Mouse (Mus musculus) CH12.LX (cell line): ENCODE data around the gene Cwc27. TPM values are rescaled to one million over a fixed set of nuclear protein-coding genes. Genes with fewer than 3 reads are reported as not detected.

Experiments
- DNase-seq: peaks from one replicate; pipeline ENCODE4 v3.0.0-alpha.2; 2013; ENCODE audit errors: extremely low read depth
- H3K27ac ChIP-seq: 2 replicates; pipeline ENCODE4 v1.5.1; 2012; ENCODE audit warnings: low read depth, mild to moderate bottlenecking, control low read depth, moderate library complexity; ENCODE audit not compliant: insufficient read depth
- H3K27me3 ChIP-seq: replicated peaks from 2 replicates; pipeline ENCODE3; 2012; ENCODE audit warnings: inconsistent platforms
- H3K36me3 ChIP-seq, 2 experiments: replicated peaks in 1 of 2; 2 replicates each; pipeline versions ENCODE3 to v1.6.1; 2012; ENCODE audit warnings: inconsistent platforms in 1 of 2, low read length in 1 of 2, mild to moderate bottlenecking in 1 of 2, mixed read lengths in 1 of 2, moderate library complexity in 1 of 2; ENCODE audit not compliant: control insufficient read depth in 1 of 2, insufficient read depth in 1 of 2
- H3K4me1 ChIP-seq, 2 experiments: 2 replicates each; pipeline ENCODE4 v1.6.1; 2012; ENCODE audit warnings: inconsistent platforms in 1 of 2, moderate library complexity in 1 of 2; ENCODE audit not compliant: insufficient read depth in 2 of 2, control insufficient read depth in 1 of 2
- H3K4me2 ChIP-seq: 2 replicates; pipeline ENCODE4 v1.6.1; 2012; ENCODE audit warnings: low read depth, mild to moderate bottlenecking, control low read depth; ENCODE audit not compliant: poor library complexity, insufficient read depth, severe bottlenecking
- H3K4me3 ChIP-seq, 3 experiments: fragments of 150-350 bp in 1 of 3; sonication (generic) in 1 of 3; replicated peaks in 1 of 3; 2 replicates each; pipeline versions ENCODE3 to v1.5.1; 2011 to 2012; ENCODE audit warnings: low read depth in 2 of 3, low read length in 2 of 3, mild to moderate bottlenecking in 2 of 3, moderate library complexity in 2 of 3, control low read depth in 1 of 3, improper control_type of control experiment in 1 of 3, inconsistent platforms in 1 of 3, mixed read lengths in 1 of 3; ENCODE audit not compliant: poor library complexity in 1 of 3
- H3K79me2 ChIP-seq: replicated peaks from 2 replicates; pipeline ENCODE4 v1.6.1; 2012; ENCODE audit warnings: mild to moderate bottlenecking, moderate library complexity; ENCODE audit not compliant: control insufficient read depth, poor library complexity, insufficient read depth, severe bottlenecking; ENCODE audit errors: extremely low read depth
- H3K9ac ChIP-seq: 2 replicates; pipeline ENCODE4 v1.6.1; 2012; ENCODE audit warnings: low read depth, mild to moderate bottlenecking, control low read depth, moderate library complexity; ENCODE audit not compliant: insufficient read depth
- H3K9me3 ChIP-seq: replicated peaks from 2 replicates; pipeline ENCODE3; 2012; ENCODE audit warnings: low read length, inconsistent platforms, mixed read lengths
- BHLHE40 ChIP-seq: IDR thresholded peaks from 2 replicates; pipeline ENCODE4 v1.6.1; 2011; ENCODE audit warnings: mild to moderate bottlenecking, low read depth, low read length, improper control_type of control experiment
- CHD1 ChIP-seq: IDR thresholded peaks from 2 replicates; pipeline ENCODE4 v1.6.1; 2012; ENCODE audit warnings: low read depth, low read length, improper control_type of control experiment, inconsistent platforms
- ELF1 ChIP-seq: IDR thresholded peaks from 2 replicates; pipeline ENCODE4 v1.6.1; 2014; ENCODE audit warnings: low read depth, mild to moderate bottlenecking, inconsistent platforms, low read length, improper control_type of control experiment
- EP300 ChIP-seq: IDR thresholded peaks from 2 replicates; pipeline ENCODE4 v1.6.1; 2011; ENCODE audit warnings: low read length, improper control_type of control experiment
- JUN ChIP-seq: IDR thresholded peaks from 2 replicates; pipeline ENCODE4 v1.6.1; 2011; ENCODE audit warnings: low read depth, mild to moderate bottlenecking, low read length, improper control_type of control experiment, moderate library complexity; ENCODE audit not compliant: insufficient read depth
- JUND ChIP-seq: conservative IDR thresholded peaks from 2 replicates; pipeline ENCODE4 v1.6.1; 2011; ENCODE audit warnings: low read depth, low read length, improper control_type of control experiment
- MAZ ChIP-seq: IDR thresholded peaks from 2 replicates; pipeline ENCODE4 v1.6.1; 2012; ENCODE audit warnings: low read depth, mild to moderate bottlenecking, inconsistent platforms, low read length, improper control_type of control experiment, moderate library complexity
- MEF2A ChIP-seq: IDR thresholded peaks from 2 replicates; pipeline ENCODE4 v1.6.1; 2014; ENCODE audit warnings: low read depth, mild to moderate bottlenecking, inconsistent platforms, low read length, improper control_type of control experiment, borderline replicate concordance
- MXI1 ChIP-seq: IDR thresholded peaks from 2 replicates; pipeline ENCODE4 v1.6.1; 2011; ENCODE audit warnings: mild to moderate bottlenecking, low read depth, low read length, improper control_type of control experiment
- MYC ChIP-seq: IDR thresholded peaks from 2 replicates; pipeline ENCODE4 v1.6.1; 2011; ENCODE audit warnings: low read depth, mild to moderate bottlenecking, improper control_type of control experiment, low read length
- NELFE ChIP-seq: IDR thresholded peaks from 2 replicates; pipeline ENCODE4 v1.6.1; 2011; ENCODE audit warnings: low read depth, low read length, improper control_type of control experiment
- NRF1 ChIP-seq: IDR thresholded peaks from 2 replicates; pipeline ENCODE4 v1.6.1; 2014; ENCODE audit warnings: low read depth, mild to moderate bottlenecking, inconsistent platforms, low read length, improper control_type of control experiment, moderate library complexity
- PAX5 ChIP-seq: IDR thresholded peaks from 2 replicates; pipeline ENCODE4 v1.6.1; 2012; ENCODE audit warnings: low read length, inconsistent platforms, mixed read lengths
- POLR2AphosphoS2 ChIP-seq: IDR thresholded peaks from 2 replicates; pipeline ENCODE4 v1.6.1; 2011; ENCODE audit warnings: low read depth, low read length, improper control_type of control experiment
- SMC3 ChIP-seq: IDR thresholded peaks from 2 replicates; pipeline ENCODE4 v1.6.1; 2011; ENCODE audit warnings: low read depth, low read length, improper control_type of control experiment
- UBTF ChIP-seq: IDR thresholded peaks from 2 replicates; pipeline ENCODE4 v1.6.1; 2012; ENCODE audit warnings: low read depth, mild to moderate bottlenecking, inconsistent platforms, low read length, improper control_type of control experiment, moderate library complexity
- USF1 ChIP-seq: IDR thresholded peaks from 2 replicates; pipeline ENCODE4 v1.6.1; 2014; ENCODE audit warnings: low read depth, mild to moderate bottlenecking, inconsistent platforms, low read length, improper control_type of control experiment
- dilution Hi-C: fragments of 300-500 bp; cut with MboI; formaldehyde crosslinking; loops from 2 replicates; pipeline ENCODE4 v1.14.3; 2020; ENCODE audit warnings: low sequenced_read_pairs; ENCODE audit not compliant: extremely low pct_unique_long_range_greater_than_20kb, extremely low pct_ligation_motif_present
- in situ Hi-C: fragments of 300-500 bp; cut with MboI; formaldehyde crosslinking; loops from 3 replicates; pipeline ENCODE4 v1.14.3; 2019; ENCODE audit warnings: low sequenced_read_pairs, low pct_ligation_motif_present, low pct_unique_long_range_greater_than_20kb, mixed read lengths
- polyA plus RNA-seq: library from polyadenylated mRNA; unstranded; fragments of >175 nt; gene quantifications from 2 replicates; pipeline ENCODE4 v1.2.1, GENCODE M21; 2012; ENCODE audit warnings: low read depth; ENCODE audit not compliant: insufficient read length
- total RNA-seq, 2 experiments: library from RNA; depleted of rRNA; stranded (reverse); fragments of 300-350 nt in 1 of 2; fragments of >200 nt in 1 of 2; gene quantifications; 2 replicates each; pipeline ENCODE4 v1.2.3; 2012 to 2014

Gene Cwc27
- total and polyA plus RNA-seq, 3 experiments: 24.9 to 38.4 (median 26.0) TPM

DNA sequence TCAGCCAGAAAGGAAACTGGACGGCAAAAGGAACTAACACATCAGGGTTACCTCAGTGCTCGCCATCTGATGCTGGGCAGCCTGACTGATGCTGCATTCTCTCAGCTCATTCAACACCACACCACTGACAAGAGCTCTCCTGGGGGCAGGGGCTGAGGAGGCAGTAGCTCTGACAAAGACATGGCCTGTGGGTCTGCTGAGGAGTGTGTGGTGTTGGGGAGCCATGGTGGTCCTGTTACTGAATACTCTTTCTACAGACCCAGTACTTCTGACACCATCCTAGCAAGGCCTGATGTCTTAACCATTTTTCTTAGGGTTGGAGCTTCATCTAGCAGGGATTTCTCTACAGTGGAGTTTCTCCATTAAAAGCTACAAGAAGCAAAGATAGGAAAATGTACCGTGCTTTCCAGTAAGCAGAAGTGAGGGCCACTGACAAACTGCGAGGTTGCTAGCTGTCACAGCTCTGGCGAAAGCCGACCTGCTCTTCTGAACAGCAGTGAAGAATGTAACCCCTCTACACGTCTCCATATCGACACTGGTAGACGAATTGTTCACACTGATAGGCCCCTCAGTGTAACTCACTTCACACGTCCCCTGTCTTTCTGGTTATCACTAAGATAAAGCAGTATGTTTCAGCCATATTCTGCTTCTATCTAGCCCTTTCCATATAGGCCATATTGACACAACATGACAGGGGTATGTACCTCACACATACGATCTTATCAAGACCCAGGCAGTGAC lies 189.6 kb downstream of the Cwc27 start:
- dilution Hi-C loops: no loop called here
- no peak overlapping the region for H3K27ac ChIP-seq
- in situ Hi-C loops: no loop called here
- H3K79me2 ChIP-seq: no peaks in the 10 kb centered on the region
- no peak overlapping the region for H3K4me2 ChIP-seq
- no peaks in the 10 kb centered on the region for H3K27me3 ChIP-seq
- DNase-seq: no peak
- TF ChIP-seq NRF1: no peak
- no peak for TF ChIP-seq USF1
- TF ChIP-seq BHLHE40: no peak
- TF ChIP-seq JUN: no peak
- TF ChIP-seq MEF2A: no peak
- TF ChIP-seq EP300: no peak
- TF ChIP-seq PAX5: no peak
- no peak for TF ChIP-seq ELF1
- TF ChIP-seq SMC3: no peak
- TF ChIP-seq POLR2AphosphoS2: no peak
- no peak for TF ChIP-seq UBTF
- no peak for TF ChIP-seq MAZ
- TF ChIP-seq MXI1: no peak
- no peak for TF ChIP-seq MYC
- TF ChIP-seq NELFE: no peak
- H3K4me3 ChIP-seq: no peak overlapping the region
- H3K36me3 ChIP-seq: peaks cover 12 to 41% of the 10 kb centered on the region in 2 experiments
- no peak overlapping the region for H3K9ac ChIP-seq
- H3K9me3 ChIP-seq: no peaks in the 10 kb centered on the region
- H3K4me1 ChIP-seq: peaks cover 0 to 2% of the 10 kb centered on the region in 2 experiments; a peak in 1 of 4 replicates

DNA sequence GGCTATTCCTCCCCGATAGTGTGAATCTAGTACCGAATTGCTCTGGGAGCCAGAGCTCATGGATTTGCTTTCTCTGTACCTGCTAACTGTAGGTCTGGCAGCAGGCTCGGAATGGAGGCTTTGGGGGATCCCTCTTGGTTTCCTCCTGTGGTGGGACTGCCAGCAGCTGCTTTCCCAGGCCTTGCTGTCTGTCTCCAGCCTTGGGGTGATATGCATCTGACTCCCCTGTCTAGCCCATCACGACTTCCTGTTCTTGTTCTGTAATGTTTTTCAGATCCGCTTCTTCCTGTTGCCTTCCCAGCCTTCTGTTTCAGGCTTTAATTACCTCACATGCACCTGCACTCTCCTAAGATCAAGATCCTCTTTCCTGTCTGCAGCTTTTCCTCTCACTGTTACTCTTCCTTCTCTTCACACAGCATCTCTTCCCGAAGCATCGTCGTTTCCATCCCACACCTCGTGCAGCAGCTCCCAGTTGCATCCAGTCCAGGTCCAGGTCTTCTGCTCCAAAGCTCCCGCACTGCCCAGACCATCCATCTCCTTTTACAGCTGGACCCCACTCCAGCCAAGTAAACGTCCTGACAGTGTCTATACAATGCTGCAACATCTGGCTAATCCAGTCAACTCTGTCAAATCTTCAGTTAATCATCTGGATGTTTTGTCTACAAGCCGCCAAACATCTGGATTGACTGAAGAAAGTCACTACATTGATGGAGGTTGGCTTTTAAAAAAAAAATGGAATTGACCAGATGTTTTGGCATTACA lies 193.6 kb downstream of the Cwc27 start:
- in situ Hi-C loops: loop anchor here (25.0 kb wide), 2 partner anchors 314 to 361 kb away; no protein-coding TSS in a partner anchor
- no peak overlapping the region for H3K4me3 ChIP-seq
- peaks cover 0 to 20% of the 10 kb centered on the region in 2 experiments; a peak in 2 of 4 replicates for H3K4me1 ChIP-seq
- peaks cover 0 to 19% of the 10 kb centered on the region in 2 experiments for H3K36me3 ChIP-seq
- DNase-seq: no peak
- TF ChIP-seq JUND: no peak
- no peak for TF ChIP-seq UBTF
- TF ChIP-seq PAX5: no peak
- no peak for TF ChIP-seq CHD1
- TF ChIP-seq, all 38 proteins: peak for 0
- no peak overlapping the region for H3K4me2 ChIP-seq
- H3K27me3 ChIP-seq: no peaks in the 10 kb centered on the region
- H3K9ac ChIP-seq: no peak overlapping the region
- no peak overlapping the region for H3K27ac ChIP-seq
- dilution Hi-C loops: no loop called here
- H3K9me3 ChIP-seq: no peaks in the 10 kb centered on the region
- no peaks in the 10 kb centered on the region for H3K79me2 ChIP-seq
